ENCODE assay signal across 8 mouse cellular contexts in genomic region chr7:123367218-123368150, GRCm38 (mm10). TPM values are rescaled to one million over a fixed set of nuclear protein-coding genes. Genes with fewer than 3 reads are reported as not detected.
A peak's percentile ranks its signal among the peaks of the same experiment; 100 is the strongest.
DNase-seq lines count a peak whose midpoint lies in the region; ATAC-seq and TF ChIP-seq lines count a peak whose summit lies in the region.

No protein-coding gene starts in this region.

- H3K27ac ChIP-seq in heart, embryonic 13.5 days (replicated peaks) = no peak overlapping the region
- peak overlapping the region; percentile 62 for H3K27ac ChIP-seq in spleen, adult 2 months (ENCODE audit: insufficient read depth, low read length)
- no peak overlapping the region for H3K27ac ChIP-seq in limb, embryonic 14.5 days (replicated peaks; ENCODE audit: low read depth, low read length)

- H3K36me3 ChIP-seq in heart, embryonic 13.5 days = no peaks in the 10 kb centered on the region
- H3K36me3 ChIP-seq in spleen, adult 2 months (ENCODE audit: control insufficient read depth, insufficient read depth, low read length) = peaks cover 3% of the 10 kb centered on the region; the same call in 1 of the 2 replicates
- no peaks in the 10 kb centered on the region for H3K36me3 ChIP-seq in limb, embryonic 14.5 days (ENCODE audit: control insufficient read depth, insufficient read depth, low read length)

- peak overlapping the region; percentile 94 for H3K4me2 ChIP-seq in heart, embryonic 13.5 days
- H3K4me2 ChIP-seq in limb, embryonic 14.5 days (replicated peaks; ENCODE audit: low read depth, low read length, severe bottlenecking) = peak overlapping the region; percentile 76; the same call in 1 of the 2 replicates

- ATAC-seq in heart, embryonic 13.5 days (ENCODE audit: extremely low read depth, insufficient number of reproducible peaks, low FRiP score, low TSS enrichment) = no peak
- ATAC-seq in limb, embryonic 14.5 days (ENCODE audit: low FRiP score, low read depth) = no peak
- ATAC-seq in erythroid progenitor cell, adult 5-6 weeks (replicated peaks; ENCODE audit: low FRiP score, poor library complexity, severe bottlenecking) = no peak

- no peak for DNase-seq in heart, adult 8-10 months (ENCODE audit: low spot score)
- no peak for DNase-seq in spleen, adult 2 months (ENCODE audit: low read depth in 1 of 2, low spot score in 2 of 2)
- no peak for DNase-seq in spleen, adult 18-20 months
- DNase-seq in limb, embryonic 14.5 days (ENCODE audit: low spot score) = no peak
- DNase-seq in thymus, postnatal 36 days = no peak
- no peak for DNase-seq in retina, postnatal 1 day

- TF ChIP-seq CTCF in spleen, adult 2 months (IDR thresholded peaks at IDR 0.05; ENCODE audit: extremely low read depth, insufficient read depth, insufficient read length, insufficient replicate concordance) = no peak

- no peak for TF ChIP-seq POLR2A in spleen, adult 2 months (IDR thresholded peaks at IDR 0.05; ENCODE audit: low read depth, low read length)
- TF ChIP-seq POLR2A in limb, embryonic 14.5 days (IDR thresholded peaks at IDR 0.05; ENCODE audit: borderline replicate concordance, extremely low read depth, insufficient read depth, insufficient read length) = no peak

- H3K4me1 ChIP-seq in heart, embryonic 13.5 days = peaks cover 52% of the 10 kb centered on the region
- peaks cover 27% of the 10 kb centered on the region; the same call in 1 of the 2 replicates for H3K4me1 ChIP-seq in spleen, adult 2 months (ENCODE audit: control insufficient read depth, insufficient read depth, insufficient read length)
- peaks cover 36% of the 10 kb centered on the region for H3K4me1 ChIP-seq in limb, embryonic 14.5 days (ENCODE audit: control insufficient read depth, insufficient read depth, low read length)

- WGBS in heart, embryonic 13.5 days = 74% methylated on average over 16 of the region's 16 CpGs
- WGBS in spleen, adult 2 months = 57% methylated on average over 16 of the region's 16 CpGs
- 70% methylated on average over 16 of the region's 16 CpGs for WGBS in limb, embryonic 14.5 days

- no peaks in the 10 kb centered on the region for H3K9me3 ChIP-seq in heart, embryonic 13.5 days
- no peaks in the 10 kb centered on the region for H3K9me3 ChIP-seq in limb, embryonic 14.5 days (ENCODE audit: control insufficient read depth, low read length)

- peak overlapping the region; percentile 90 for H3K4me3 ChIP-seq in heart, embryonic 13.5 days
- peak overlapping the region; percentile 49 for H3K4me3 ChIP-seq in spleen, adult 2 months (ENCODE audit: extremely low read depth, insufficient read depth, insufficient read length)
- H3K4me3 ChIP-seq in limb, embryonic 14.5 days (replicated peaks; ENCODE audit: low read length) = peak overlapping the region; percentile 79; the same call in 1 of the 2 replicates

- peak overlapping the region; percentile 95 for H3K9ac ChIP-seq in heart, embryonic 13.5 days
- 0 out of 2 replicates have a peak overlapping the region, but pooled peaks have one; percentile 84 for H3K9ac ChIP-seq in limb, embryonic 14.5 days (ENCODE audit: low read depth, low read length, severe bottlenecking)

- no peaks in the 10 kb centered on the region for H3K27me3 ChIP-seq in heart, embryonic 13.5 days (replicated peaks)
- H3K27me3 ChIP-seq in spleen, adult 2 months (ENCODE audit: control insufficient read depth, insufficient read depth, low read length) = no peaks in the 10 kb centered on the region
- H3K27me3 ChIP-seq in limb, embryonic 14.5 days (ENCODE audit: control insufficient read depth, insufficient read depth, low read length) = no peaks in the 10 kb centered on the region

RNA-seq across cellular contexts. Expression of gene Lcmt1, which starts 2.1 kb away (rescaled TPM):
- polyA plus RNA-seq in heart, embryonic 13.5 days (2015; fragmentation: Nextera tagmentation; extraction: Ambion mirVana) = 36.7 and 37.3 TPM in 2 replicates
- 10 to 100 TPM; 19.4 to 24.9 (median 20.9) TPM for total RNA-seq in heart, adult 8-10 months (2022)
- polyA plus RNA-seq in spleen, adult 2 months (2012; rRNA removed) = 9.3 and 13.1 TPM in 2 replicates
- 35.2 and 36.0 TPM in 2 replicates for polyA plus RNA-seq in limb, embryonic 14.5 days (2012; rRNA removed)
- polyA plus RNA-seq in limb, embryonic 14.5 days (2014; fragmentation: Nextera tagmentation; extraction: Ambion mirVana) = 44.2 and 50.0 TPM in 2 replicates
- total RNA-seq in erythroid progenitor cell, adult 5-6 weeks (2015; ENCODE audit: low replicate concordance) = 16.8 and 24.9 TPM in 2 replicates
- 16.0 and 21.4 TPM in 2 replicates for total RNA-seq in erythroid progenitor cell, adult 5-6 weeks (2017; ENCODE audit: low replicate concordance)

RNA-seq across cellular contexts. Expression of gene Arhgap17, which starts 2.2 kb away (rescaled TPM):
- 16.3 and 17.5 TPM in 2 replicates for polyA plus RNA-seq in heart, embryonic 13.5 days (2015; fragmentation: Nextera tagmentation; extraction: Ambion mirVana)
- total RNA-seq in heart, adult 8-10 months (2022) = 10 to 100 TPM; 13.5 to 18.1 (median 14.5) TPM
- polyA plus RNA-seq in spleen, adult 2 months (2012; rRNA removed) = 68.0 and 83.6 TPM in 2 replicates
- 39.5 and 42.9 TPM in 2 replicates for polyA plus RNA-seq in limb, embryonic 14.5 days (2012; rRNA removed)
- polyA plus RNA-seq in limb, embryonic 14.5 days (2014; fragmentation: Nextera tagmentation; extraction: Ambion mirVana) = 23.5 and 26.1 TPM in 2 replicates
- total RNA-seq in erythroid progenitor cell, adult 5-6 weeks (2015; ENCODE audit: low replicate concordance) = 32.8 and 34.0 TPM in 2 replicates
- 11.4 and 15.7 TPM in 2 replicates for total RNA-seq in erythroid progenitor cell, adult 5-6 weeks (2017; ENCODE audit: low replicate concordance)
